Mouse (Mus musculus): Measurements from ENCODE around the gene Tsc1.

The Tsc1 gene

GRCm38 (mm10) chr2:28640461-28641424 is at the start of gene Tsc1:
TSS of gene Tsc1 (plus strand) at chr2:28641228.
- DNase-seq: peak; percentile 96

DNA sequence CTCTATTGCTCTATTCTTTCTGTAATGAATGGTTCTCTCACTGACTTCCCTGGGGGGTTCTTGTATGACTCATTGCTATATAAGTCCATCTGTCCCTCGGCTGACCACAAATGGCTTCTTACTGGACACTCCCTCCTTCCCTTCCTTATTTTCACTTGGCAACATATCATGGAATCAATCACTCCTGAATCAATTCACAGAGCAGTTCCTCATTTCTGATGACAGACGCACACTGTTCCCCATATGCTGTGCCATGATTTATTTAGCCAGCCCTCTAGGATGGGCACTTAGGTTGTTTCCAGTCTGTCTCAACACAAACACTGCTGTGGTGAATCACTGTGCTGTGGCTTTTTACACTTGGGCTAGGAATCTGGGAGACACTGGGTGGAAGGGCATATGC is 49.5 kb upstream of the Tsc1 start:
- DNase-seq: no peak

- peak; percentile 64 to 74 for DNase-seq
Measured at GRCm38 (mm10) chr2:28592809-28593208, 48.2 kb upstream of the Tsc1 start.

- DNase-seq: no peak
Measured at GRCm38 (mm10) chr2:28596021-28596420, 45.0 kb upstream of the Tsc1 start.

DNA sequence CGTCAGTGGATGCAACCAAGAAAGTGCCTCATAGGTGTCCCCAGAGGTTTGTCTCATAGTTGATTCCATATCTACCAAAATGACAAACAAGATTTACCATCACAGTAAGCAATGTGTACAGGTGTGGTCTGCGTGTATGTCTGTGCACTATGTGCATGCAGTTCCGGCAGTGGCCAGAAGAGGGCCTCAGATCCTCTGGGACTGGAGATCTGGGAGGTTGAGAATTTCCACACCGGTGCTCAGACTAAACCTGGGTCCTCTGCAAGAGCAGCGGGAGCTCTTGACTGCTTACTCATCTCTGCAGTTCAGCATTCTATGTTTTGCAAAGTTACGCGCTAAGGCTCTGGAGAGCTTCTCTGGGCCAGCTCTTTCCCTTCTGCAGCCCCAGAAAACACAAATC is 44.0 kb upstream of the Tsc1 start:
- DNase-seq: no peak

DNA sequence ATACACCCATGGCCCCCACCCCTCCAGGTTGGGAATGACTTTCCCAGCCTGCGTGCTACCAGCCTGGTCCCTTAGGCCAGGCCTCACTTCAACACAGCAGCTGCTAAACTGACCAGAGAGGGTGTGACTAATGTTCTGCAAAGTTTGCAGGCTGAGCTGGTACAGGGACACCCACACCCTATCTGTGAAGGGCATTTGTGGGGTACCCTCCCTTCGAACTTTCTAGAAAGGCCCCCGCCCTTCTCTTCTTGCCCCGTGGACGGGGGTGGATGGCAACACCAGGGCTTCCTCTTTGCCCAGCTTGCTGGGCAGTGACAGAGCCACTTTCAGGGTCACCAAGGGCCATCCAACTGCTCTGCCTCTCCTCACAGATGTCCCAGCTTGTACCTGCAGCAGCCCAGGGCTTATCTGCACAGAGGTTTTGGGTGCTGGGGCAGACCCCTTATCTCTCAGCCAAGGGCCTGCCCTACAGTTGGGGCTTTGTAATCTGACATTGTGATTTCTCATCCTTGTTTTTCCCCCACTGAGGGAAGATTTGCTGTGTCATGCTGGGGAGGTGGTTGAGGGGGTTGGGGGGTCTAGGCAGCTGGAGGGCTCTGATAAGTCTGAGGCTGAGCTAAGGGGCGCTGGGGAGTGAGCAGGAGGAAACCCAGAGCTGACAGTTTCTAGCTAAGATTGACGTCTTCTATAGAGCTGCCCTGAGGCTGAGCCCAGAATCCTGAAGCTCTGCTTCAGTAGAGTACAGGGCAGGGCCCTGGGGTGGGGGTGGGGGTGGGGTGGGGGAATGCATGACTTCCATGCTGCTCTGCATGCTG is 43.1 kb upstream of the Tsc1 start:
- DNase-seq: no peak

- no peak for DNase-seq
Measured at GRCm38 (mm10) chr2:28598692-28599568, 42.1 kb upstream of the Tsc1 start.

DNA sequence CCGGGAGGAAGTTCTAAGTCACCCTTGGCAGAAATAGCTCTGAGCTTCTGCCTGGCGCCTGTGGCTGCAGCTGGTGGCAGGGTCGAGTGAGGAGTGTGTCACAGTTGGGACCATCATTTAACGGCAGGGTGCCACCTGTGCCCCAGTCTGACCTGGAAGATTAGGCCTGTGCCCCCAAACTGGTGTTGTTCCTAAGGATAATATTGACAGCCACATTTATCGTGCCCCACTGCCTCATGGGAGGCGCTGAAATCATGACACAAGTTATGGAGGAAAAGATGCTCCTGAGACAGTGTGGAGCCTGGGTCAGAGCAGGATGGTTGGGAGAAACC is 41.5 kb upstream of the Tsc1 start:
- no peak for DNase-seq

- DNase-seq: no peak
Measured at GRCm38 (mm10) chr2:28601720-28602590, 39.1 kb upstream of the Tsc1 start.

GRCm38 (mm10) chr2:28603542-28603941 is 37.5 kb upstream of the Tsc1 start:
- DNase-seq: no peak

DNA sequence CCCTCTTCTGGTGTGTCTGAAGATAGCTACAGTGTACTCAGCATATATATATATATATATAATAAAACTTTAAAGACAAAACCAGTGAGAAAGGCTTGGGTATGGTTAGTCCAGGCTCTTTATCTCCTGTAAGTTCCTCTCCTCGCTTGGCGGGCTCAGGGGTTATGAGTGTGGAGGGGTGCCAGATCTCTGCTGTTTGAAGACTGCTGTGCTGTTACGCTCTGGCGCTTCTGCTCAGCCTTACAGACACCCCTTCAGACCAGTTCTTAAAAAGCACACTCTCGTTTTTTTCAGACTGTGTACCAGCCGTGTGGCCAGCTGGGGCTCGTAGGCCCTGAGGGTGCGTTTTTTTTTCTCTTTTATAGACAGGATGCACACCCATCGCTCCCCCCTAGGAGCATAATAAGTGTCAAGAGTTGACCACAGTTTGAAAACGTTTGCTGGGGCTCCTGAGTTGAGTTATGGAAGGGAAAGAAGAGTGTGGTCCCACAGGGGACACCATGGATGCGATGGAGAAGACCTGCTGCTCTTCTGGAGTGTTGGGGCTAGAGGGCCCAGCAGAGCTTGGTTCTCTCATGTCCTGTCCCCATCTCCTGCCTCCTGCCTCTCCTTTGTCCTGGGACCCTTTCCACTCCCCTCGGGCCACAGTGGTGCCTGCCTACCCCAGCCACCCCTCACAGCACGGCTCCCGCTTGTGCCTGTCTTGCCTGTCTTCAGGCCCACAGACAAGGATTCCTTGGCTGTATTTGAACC is 35.1 kb upstream of the Tsc1 start:
- no peak for DNase-seq

DNA sequence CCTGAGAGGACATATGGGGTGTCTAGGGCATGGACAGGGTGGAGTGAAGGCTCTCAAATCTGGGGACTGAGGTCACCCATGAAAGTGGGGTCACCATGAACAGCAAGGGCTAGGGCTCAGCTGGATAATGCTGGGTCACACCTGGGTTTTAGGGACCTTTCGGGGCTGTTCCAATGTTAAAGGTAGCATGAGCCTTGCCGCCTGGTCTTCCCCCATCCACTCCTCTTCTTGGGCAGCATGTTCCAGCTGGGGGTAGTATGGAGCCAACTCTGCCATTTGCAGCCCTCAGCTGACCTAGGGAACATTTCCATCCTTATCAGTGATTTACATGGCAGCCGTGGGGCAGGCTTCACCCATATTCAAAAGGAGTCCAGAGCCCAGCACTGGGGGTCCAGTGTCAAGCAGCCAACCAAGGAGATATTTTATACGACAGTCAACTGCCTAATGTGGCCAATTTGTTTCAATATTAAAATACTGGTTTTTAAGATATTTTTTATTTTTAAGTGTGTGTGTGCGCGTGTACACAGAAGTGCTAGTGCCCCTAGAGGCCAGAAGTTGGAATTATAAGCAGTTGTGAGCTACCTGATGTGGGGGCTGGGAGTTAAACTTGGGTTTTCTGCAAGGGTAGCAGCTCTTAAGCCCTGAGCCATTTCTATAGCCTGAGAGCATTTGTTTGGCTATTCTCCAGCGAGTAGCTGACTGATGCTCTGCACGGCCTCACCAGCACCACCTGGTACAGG is 34.3 kb upstream of the Tsc1 start:
- no peak for DNase-seq

DNA sequence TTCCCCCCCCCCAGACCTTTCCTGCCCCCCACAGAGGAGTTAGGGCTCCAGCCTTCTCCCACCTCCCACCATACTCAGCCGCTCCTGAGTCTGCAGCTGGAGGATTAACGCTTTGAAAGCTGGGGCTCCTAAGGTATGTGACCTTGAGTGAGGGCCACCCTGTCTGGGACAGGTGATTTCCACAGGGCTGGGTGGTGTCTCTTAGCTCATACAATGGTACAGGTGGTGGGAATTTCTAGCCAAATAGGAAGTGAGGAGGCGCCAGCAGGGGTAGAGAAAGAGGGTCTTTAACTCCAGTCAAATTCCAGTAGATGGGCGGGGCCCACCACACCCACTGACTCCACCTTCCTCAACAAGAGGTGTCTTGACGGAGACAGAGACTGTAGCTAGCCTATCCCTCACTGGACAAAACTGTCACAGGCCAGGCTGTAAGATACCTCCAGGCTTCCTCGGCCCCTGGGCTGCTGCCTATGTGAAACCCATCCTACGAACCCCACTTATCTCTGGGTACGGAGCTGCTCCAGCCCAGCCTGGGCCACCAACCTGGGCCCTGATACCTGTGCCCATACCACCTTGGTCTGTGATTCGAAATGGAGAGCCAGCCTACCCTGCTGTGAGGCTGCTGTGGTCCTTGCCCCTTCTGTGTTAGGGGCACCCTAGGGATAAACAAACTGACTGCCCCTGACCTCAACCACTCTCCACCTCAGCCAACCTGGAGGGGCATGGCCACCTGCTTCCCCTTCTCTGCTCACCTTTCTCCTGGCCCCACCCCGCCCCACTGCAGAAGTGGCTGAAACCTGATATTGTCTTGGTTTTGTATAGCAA is 33.5 kb upstream of the Tsc1 start:
- no peak for DNase-seq

- no peak for DNase-seq
Measured at GRCm38 (mm10) chr2:28609851-28610250, 31.2 kb upstream of the Tsc1 start.

GRCm38 (mm10) chr2:28610716-28611406 is 30.2 kb upstream of the Tsc1 start:
- DNase-seq: peak; percentile 27 to 34

GRCm38 (mm10) chr2:28611407-28611787 is 29.6 kb upstream of the Tsc1 start:
- DNase-seq: no peak

DNA sequence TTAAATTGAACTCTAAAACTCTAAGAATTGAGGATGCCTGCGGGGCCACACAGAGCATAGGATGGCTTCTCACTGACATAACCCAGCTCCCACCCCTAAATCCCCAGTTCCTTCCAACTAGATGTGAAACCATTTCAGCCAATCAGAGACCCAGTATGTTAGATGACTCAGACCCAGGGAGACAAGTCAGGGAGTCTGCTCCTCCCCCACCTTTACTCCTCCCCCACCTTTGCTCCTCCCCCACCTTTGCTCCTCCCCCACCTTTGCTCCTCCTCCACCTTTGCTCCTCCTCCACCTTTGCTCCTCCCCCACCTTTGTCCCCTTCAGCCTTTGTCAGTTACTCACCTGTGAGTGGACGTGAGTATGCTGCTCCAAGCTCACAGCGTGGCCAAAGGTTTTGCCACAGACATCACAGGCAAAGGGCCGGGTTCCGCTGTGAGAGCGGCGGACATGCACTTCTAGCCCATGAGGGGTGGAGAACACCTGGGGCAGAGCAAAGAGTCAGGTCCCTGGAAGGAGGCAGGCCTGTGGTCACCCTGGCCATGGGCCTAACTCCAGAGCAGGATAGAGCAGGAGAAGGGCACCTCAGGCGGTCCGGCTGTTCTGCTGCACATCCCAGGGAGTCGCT is 28.5 kb upstream of the Tsc1 start:
- DNase-seq: no peak

GRCm38 (mm10) chr2:28613599-28613998 is 27.4 kb upstream of the Tsc1 start:
- no peak for DNase-seq
